Mouse (Mus musculus) midbrain, embryonic 11.5 days (tissue): ENCODE data around the gene Creb1. TPM values are rescaled to one million over a fixed set of nuclear protein-coding genes. Genes with fewer than 3 reads are reported as not detected.

ENCODE experiments used
- ATAC-seq: fragments of 200-750 bp; cut with Nextera tagmentation; 2 replicates; pipeline ENCODE4 v1.8.0; 2017; ENCODE audit warnings: moderate TSS enrichment, moderate library complexity; ENCODE audit not compliant: low FRiP score
- DNase-seq: peaks from one replicate; pipeline ENCODE4 v3.0.0; 2015; ENCODE audit warnings: low spot score; ENCODE audit errors: missing footprints
- H3K27ac ChIP-seq: fragments of 300-500 bp; sonication (generic); 2 replicates; pipeline ENCODE4 v1.5.1; 2014; ENCODE audit warnings: low read depth, low read length
- H3K27me3 ChIP-seq: fragments of 300-500 bp; sonication (generic); 2 replicates; pipeline ENCODE4 v1.6.1; 2014; ENCODE audit warnings: mild to moderate bottlenecking, low read length, moderate library complexity, mixed read lengths; ENCODE audit not compliant: control insufficient read depth, insufficient read depth
- H3K36me3 ChIP-seq: fragments of 300-500 bp; sonication (generic); 2 replicates; pipeline ENCODE4 v1.6.1; 2014; ENCODE audit warnings: mild to moderate bottlenecking, low read length, moderate library complexity, mixed read lengths; ENCODE audit not compliant: control insufficient read depth, insufficient read depth
- H3K4me1 ChIP-seq: fragments of 300-500 bp; sonication (generic); 2 replicates; pipeline ENCODE4 v1.6.1; 2014; ENCODE audit warnings: low read length; ENCODE audit not compliant: control insufficient read depth, insufficient read depth
- H3K4me2 ChIP-seq: fragments of 300-500 bp; sonication (generic); 2 replicates; pipeline ENCODE4 v1.6.1; 2014; ENCODE audit warnings: mild to moderate bottlenecking, moderate library complexity
- H3K4me3 ChIP-seq: fragments of 300-500 bp; sonication (generic); 2 replicates; pipeline ENCODE4 v1.5.1; 2014; ENCODE audit warnings: low read depth, low read length
- H3K9ac ChIP-seq: fragments of 300-500 bp; sonication (generic); 2 replicates; pipeline ENCODE4 v1.6.1; 2014; ENCODE audit warnings: low read length
- H3K9me3 ChIP-seq: fragments of 300-500 bp; sonication (generic); 2 replicates; pipeline ENCODE4 v1.6.1; 2016; ENCODE audit warnings: low read length; ENCODE audit not compliant: control insufficient read depth
- WGBS: fragments of 180-500 bp; shearing (Covaris S2); extraction: QIAGEN DNeasy Blood & Tissue Kit; methylation state at CpG from one replicate; pipeline ENCODE4 v1.1.7; 2014; 5-methylcytosine and 5-hydroxymethylcytosine counted together
- polyA plus RNA-seq: library from polyadenylated mRNA; unstranded; fragments of >200 nt; fragmentation: Nextera tagmentation; extraction: Ambion mirVana; gene quantifications from 2 replicates; pipeline ENCODE4 v1.2.1, GENCODE M21; 2014

Gene Creb1
- polyA plus RNA-seq, 1 experiment from 2014 or later: 59.7 TPM

DNA sequence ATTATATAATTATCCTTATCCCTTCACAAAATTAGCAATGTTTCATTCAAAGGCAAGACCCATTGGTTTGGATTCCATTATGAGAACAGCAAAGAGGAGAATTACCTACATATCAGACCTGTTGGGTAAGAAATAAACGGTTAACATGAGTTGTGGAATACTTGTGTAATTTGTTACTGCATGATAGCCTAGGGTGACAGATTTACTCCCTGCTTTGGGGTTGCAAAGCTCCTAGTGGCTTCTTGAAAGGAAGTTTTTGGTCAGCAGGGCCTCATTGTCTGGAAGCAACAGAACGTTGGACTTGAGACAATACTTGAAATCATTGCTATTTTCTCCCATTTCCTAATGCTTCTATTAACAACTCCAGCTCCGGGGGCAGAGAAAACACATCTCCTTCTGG lies 14.0 kb upstream of the Creb1 start:
- DNase-seq (no peak), ATAC-seq (no peak)
- H3K36me3 ChIP-seq: no peaks in the 10 kb centered on the region
- H3K4me3 ChIP-seq: no peak overlapping the region
- no peak overlapping the region for H3K4me2 ChIP-seq
- no peaks in the 10 kb centered on the region for H3K9me3 ChIP-seq
- H3K27me3 ChIP-seq: no peaks in the 10 kb centered on the region
- no peak overlapping the region for H3K9ac ChIP-seq
- H3K4me1 ChIP-seq: no peaks in the 10 kb centered on the region
- WGBS: 84% methylated on average over 3 of the region's 3 CpGs
- H3K27ac ChIP-seq: no peak overlapping the region

DNA sequence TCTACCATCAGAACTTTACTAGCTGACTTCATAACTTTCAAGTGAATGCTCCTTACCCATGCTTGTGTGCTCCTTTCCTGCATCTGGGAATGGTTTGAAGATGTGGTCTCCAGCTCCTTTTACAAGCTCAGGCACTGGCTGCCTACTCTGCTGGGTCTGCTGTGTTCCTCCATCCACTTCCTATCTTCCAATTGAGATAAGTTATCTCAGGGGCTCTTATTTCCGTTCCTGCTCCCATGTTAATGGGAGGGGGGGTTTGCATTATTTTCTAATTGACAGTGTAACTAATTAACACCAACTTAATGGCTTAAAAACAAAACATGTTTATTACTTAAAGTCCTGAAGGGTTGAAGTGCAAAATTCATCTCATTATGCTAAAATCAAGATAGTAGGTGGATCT lies 13.1 kb upstream of the Creb1 start:
- DNase-seq: no peak
- Histone ChIP-seq H3K9ac (no peak overlapping the region), H3K27me3 (no peaks in the 10 kb centered on the region), H3K36me3 (no peaks in the 10 kb centered on the region), H3K4me1 (no peaks in the 10 kb centered on the region), H3K27ac (no peak overlapping the region), H3K4me2 (no peak overlapping the region), H3K9me3 (no peaks in the 10 kb centered on the region), H3K4me3 (no peak overlapping the region)
- 89% methylated on average over 1 of the region's 1 CpGs for WGBS
- ATAC-seq: no peak

DNA sequence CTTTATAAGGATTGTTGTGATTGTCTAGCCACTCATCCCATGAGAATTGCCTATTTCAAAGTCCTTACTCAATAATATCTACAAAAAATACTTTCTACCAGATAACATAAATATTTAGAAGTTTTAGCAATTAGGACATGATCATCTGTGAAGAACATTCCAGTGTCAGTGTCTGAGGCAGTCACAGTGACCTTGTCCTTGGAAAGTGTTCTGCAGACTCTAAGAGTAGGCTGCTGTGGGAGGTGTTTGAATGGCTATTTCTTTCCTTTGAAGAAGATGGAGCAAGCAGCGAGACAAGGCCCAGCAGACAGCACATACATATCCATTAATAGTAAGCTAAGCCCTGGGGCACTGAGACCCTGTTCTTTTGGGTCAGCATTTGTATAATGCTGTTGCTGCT lies 12.5 kb upstream of the Creb1 start:
- no peak for ATAC-seq
- no peak overlapping the region for H3K9ac ChIP-seq
- no peak overlapping the region for H3K4me2 ChIP-seq
- H3K9me3 ChIP-seq: no peaks in the 10 kb centered on the region
- DNase-seq: no peak
- no peaks in the 10 kb centered on the region for H3K36me3 ChIP-seq
- WGBS: 83% methylated on average over 1 of the region's 1 CpGs
- no peaks in the 10 kb centered on the region for H3K4me1 ChIP-seq
- H3K27ac ChIP-seq: no peak overlapping the region
- no peak overlapping the region for H3K4me3 ChIP-seq
- no peaks in the 10 kb centered on the region for H3K27me3 ChIP-seq

DNA sequence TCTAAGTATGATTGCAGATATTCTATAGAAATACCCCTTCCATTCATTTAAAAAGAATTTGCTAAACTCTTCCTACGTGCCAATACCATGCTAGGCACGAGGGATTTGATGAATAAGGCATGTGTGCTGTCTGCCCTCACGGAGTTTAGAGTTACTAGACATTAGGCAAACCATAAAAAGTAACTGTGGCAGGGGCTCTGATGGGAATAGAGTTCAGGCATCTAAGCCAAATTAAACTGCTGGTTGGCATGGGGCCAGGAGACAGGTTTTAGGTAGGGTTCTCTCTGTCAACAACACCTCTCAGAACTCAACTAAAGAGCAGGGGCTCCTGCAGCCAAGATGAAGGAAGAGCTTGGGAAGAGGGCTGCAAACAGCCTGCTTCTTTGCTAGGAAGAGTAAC lies 10.7 kb upstream of the Creb1 start:
- H3K36me3 ChIP-seq: no peaks in the 10 kb centered on the region
- H3K9ac ChIP-seq: no peak overlapping the region
- H3K4me1 ChIP-seq: no peaks in the 10 kb centered on the region
- H3K27me3 ChIP-seq: no peaks in the 10 kb centered on the region
- H3K27ac ChIP-seq: no peak overlapping the region
- no peak overlapping the region for H3K4me3 ChIP-seq
- no peak overlapping the region for H3K4me2 ChIP-seq
- no peaks in the 10 kb centered on the region for H3K9me3 ChIP-seq
- WGBS: 84% methylated on average over 3 of the region's 3 CpGs
- DNase-seq: no peak
- no peak for ATAC-seq

DNA sequence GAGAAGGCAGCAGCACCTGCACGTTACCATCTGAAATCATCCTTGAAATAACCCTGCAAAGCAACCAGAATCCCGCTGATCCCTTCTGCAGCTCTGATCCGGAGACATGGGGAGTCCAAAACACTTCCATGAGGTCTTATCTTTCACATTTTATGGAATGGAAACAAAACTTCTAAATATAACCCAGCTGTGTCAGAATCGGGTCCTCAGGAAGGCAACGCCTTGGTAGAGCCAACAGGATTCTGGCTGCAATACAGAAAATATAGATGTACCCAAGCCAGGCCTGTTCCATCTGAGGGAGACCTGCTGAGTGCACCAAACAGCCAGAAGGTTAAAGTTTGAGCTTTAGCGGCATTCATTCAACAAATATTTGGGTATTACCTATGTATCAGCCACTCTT lies 9.8 kb upstream of the Creb1 start:
- ATAC-seq: no peak
- H3K9ac ChIP-seq: no peak overlapping the region
- H3K27me3 ChIP-seq: no peaks in the 10 kb centered on the region
- WGBS: 88% methylated on average over 6 of the region's 6 CpGs
- no peaks in the 10 kb centered on the region for H3K4me1 ChIP-seq
- no peak overlapping the region for H3K4me3 ChIP-seq
- no peak overlapping the region for H3K27ac ChIP-seq
- no peaks in the 10 kb centered on the region for H3K9me3 ChIP-seq
- no peak for DNase-seq
- H3K4me2 ChIP-seq: no peak overlapping the region
- H3K36me3 ChIP-seq: no peaks in the 10 kb centered on the region

DNA sequence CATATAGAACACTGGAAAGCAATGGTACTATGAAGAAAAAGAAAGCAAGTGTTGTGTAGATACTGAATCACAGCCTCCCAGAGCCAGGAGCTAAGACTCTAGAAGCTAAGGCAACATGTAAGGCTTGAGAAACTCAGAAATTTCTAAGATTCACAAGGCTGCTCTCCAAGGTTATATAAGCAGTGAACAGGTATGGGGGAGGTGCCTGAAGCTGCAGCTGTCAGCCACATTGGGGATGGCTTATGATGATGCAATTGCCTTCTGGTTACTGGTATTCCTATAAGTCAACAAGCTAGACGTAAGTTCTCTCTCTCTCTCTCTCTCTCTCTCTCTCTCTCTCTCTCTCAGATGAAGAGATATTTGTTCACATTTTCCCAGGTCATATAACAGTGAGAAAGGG lies 9.3 kb upstream of the Creb1 start:
- ATAC-seq: no peak
- DNase-seq: peak; percentile 28
- 81% methylated on average over 1 of the region's 1 CpGs for WGBS
- H3K4me1 ChIP-seq: no peaks in the 10 kb centered on the region
- H3K9me3 ChIP-seq: no peaks in the 10 kb centered on the region
- H3K36me3 ChIP-seq: no peaks in the 10 kb centered on the region
- H3K9ac ChIP-seq: no peak overlapping the region
- no peak overlapping the region for H3K4me3 ChIP-seq
- H3K4me2 ChIP-seq: no peak overlapping the region
- H3K27me3 ChIP-seq: no peaks in the 10 kb centered on the region
- no peak overlapping the region for H3K27ac ChIP-seq

DNA sequence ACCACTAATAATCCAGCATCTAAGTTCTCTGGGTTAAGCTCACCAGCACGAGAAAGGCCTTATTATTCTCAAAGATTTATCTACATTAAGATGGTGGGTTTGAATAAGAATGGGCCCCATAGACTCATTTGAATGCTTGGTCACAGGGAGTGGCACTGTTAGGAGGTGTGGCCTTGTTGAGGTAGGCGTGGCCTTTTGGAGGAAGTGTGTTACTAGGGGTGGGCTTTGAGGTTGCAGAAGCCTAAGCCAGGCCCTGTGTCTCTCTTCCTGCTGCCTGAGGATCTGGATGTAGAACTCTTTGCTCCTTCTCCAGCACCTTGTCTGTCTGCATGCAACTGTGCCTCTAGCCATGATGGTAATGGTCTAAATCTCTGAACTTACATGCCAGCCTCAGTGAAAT lies 7.8 kb upstream of the Creb1 start:
- 87% methylated on average over 2 of the region's 2 CpGs for WGBS
- no peak for DNase-seq
- ATAC-seq: no peak

DNA sequence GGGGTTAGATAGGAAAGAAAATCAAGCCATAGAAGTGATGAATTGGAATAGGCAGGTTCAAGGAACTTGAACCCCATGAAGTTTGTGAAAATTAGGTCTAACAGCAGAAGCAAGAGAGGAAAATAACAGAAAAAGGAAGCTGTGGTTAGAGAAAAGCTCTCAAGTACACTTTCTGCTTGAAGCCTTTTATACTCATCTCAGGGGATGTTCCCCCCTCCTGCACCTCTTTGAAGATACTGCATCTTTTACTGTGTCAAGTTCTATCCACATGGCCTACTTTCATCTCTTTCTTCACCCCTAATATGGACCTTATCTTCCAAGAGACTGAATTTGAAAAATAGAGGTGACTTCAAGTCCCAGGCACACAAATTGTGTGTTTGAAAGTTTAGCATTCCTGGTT lies 4.8 kb upstream of the Creb1 start:
- ATAC-seq (no peak), DNase-seq (no peak)
- Histone ChIP-seq H3K4me3 (no peak overlapping the region), H3K27ac (no peak overlapping the region), H3K27me3 (no peaks in the 10 kb centered on the region), H3K36me3 (no peaks in the 10 kb centered on the region), H3K9ac (no peak overlapping the region), H3K4me2 (no peak overlapping the region), H3K4me1 (peaks cover 4% of the 10 kb centered on the region; the same call in 1 of the 2 replicates), H3K9me3 (0 out of 2 replicates have a peak, but pooled peaks cover 2% of the 10 kb centered on the region)

More for the DNA sequence above, 7.8 kb upstream of the Creb1 start:
- Histone ChIP-seq H3K9ac (no peak overlapping the region), H3K27me3 (no peaks in the 10 kb centered on the region), H3K4me1 (no peaks in the 10 kb centered on the region), H3K27ac (no peak overlapping the region), H3K9me3 (0 out of 2 replicates have a peak, but pooled peaks cover 2% of the 10 kb centered on the region), H3K36me3 (no peaks in the 10 kb centered on the region), H3K4me3 (no peak overlapping the region), H3K4me2 (no peak overlapping the region)

DNA sequence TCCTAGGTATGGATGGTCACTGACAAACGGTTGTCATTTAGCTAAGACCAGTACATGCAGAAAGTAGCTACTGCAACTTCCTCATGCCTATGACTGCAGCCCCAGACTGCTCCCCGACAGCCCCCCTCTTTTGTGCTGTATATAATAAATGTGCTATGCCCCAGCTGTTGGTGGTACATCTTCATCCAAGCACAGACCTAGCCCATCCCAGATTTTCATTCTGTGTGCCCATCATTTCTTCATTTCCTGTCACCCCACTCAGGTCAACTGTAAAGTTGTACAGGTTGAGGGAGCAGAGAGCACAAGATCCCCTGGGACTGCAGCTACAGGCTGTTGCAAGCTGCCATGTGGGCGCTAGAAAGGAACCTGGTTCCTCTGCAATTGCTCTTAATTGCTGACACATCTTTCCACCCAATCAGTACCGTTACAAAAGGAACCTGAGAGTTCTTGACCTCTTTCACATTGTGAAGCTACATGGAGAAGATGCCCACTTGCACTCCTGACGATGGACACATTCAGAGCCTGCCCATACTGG lies 2.6 kb upstream of the Creb1 start:
- no peak overlapping the region for H3K4me2 ChIP-seq
- H3K9ac ChIP-seq: no peak overlapping the region
- DNase-seq (no peak), ATAC-seq (no peak)
- peaks cover 11% of the 10 kb centered on the region for H3K4me1 ChIP-seq
- H3K27ac ChIP-seq: no peak overlapping the region
- no peaks in the 10 kb centered on the region for H3K36me3 ChIP-seq
- H3K4me3 ChIP-seq: no peak overlapping the region
- 89% methylated on average over 5 of the region's 5 CpGs for WGBS
- no peaks in the 10 kb centered on the region for H3K27me3 ChIP-seq
- H3K9me3 ChIP-seq: 0 out of 2 replicates have a peak, but pooled peaks cover 2% of the 10 kb centered on the region
